Mouse (Mus musculus): ENCODE measurements around the gene Pbrm1.

GRCm38 (mm10) chr14:31170963-31171362, 152.0 kb downstream of the Pbrm1 start:
- TF ChIP-seq CTCF (IDR thresholded peaks at IDR 0.05; ENCODE audit: low read depth) (no peak), EP300 (IDR thresholded peaks at IDR 0.05; ENCODE audit: low read depth) (no peak)
